Mouse (Mus musculus) brain, adult 2 months (tissue): Measurements from ENCODE around the gene Cstad.

Experiments used
- DNase-seq: peaks from one replicate; pipeline ENCODE4 v3.0.0; 2011; ENCODE audit warnings: low read depth, low spot score

Cstad gene

GRCm38 (mm10) chr2:30658480-30658843, 63.6 kb downstream of the Cstad start:
- peak; percentile 99 for DNase-seq
